ENCODE assay signal across 21 mouse cellular contexts in the genomic region with DNA sequence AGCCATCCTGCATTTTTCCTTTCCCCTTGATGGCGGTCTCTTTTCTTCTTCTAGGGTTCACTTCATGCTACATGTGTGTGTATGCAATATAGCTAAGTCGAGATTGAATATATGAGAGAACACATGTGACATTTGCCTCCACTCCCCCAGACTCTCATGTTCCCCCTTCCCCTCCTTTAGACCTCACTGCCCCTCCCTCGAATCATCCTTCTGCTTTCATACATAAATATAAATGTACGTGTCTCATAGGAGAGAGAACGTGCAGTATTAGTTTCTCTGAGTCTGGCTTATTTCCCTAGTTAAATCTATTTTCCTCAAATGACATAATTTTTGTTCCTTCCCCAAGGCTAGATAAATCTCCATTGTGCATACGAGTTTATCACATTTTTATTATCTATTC.
DNase-seq lines count a peak whose midpoint lies in the region; ATAC-seq lines count a peak whose summit lies in the region.
"Had no signal": no experiment of that assay in that cellular context is flagged by ENCODE, and none has a peak within 500 bp of the region (broad histone marks: within the 10 kb centered on the region; RNA-seq: fewer than 3 reads in every experiment).

No protein-coding gene starts in this region.

- H3K4me3 ChIP-seq in neural tube, embryonic 13.5 days = no peak overlapping the region
- H3K4me3 ChIP-seq in neural tube, embryonic 14.5 days (ENCODE audit: low read depth, low read length) = no peak overlapping the region
- H3K4me3 ChIP-seq in neural tube, embryonic 15.5 days (replicated peaks) = no peak overlapping the region

- H3K36me3 ChIP-seq in neural tube, embryonic 13.5 days = no peaks in the 10 kb centered on the region
- H3K36me3 ChIP-seq in neural tube, embryonic 14.5 days (ENCODE audit: control insufficient read depth, insufficient read depth, low read length) = no peaks in the 10 kb centered on the region
- H3K36me3 ChIP-seq in neural tube, embryonic 15.5 days = no peaks in the 10 kb centered on the region
- H3K36me3 ChIP-seq: G1E had no signal

- no peak overlapping the region for H3K4me2 ChIP-seq in neural tube, embryonic 13.5 days
- no peak overlapping the region for H3K4me2 ChIP-seq in neural tube, embryonic 14.5 days (ENCODE audit: low read depth, low read length)
- H3K4me2 ChIP-seq in neural tube, embryonic 15.5 days = no peak overlapping the region

- no peaks in the 10 kb centered on the region for H3K9me3 ChIP-seq in neural tube, embryonic 13.5 days
- no peaks in the 10 kb centered on the region for H3K9me3 ChIP-seq in neural tube, embryonic 14.5 days (ENCODE audit: control insufficient read depth, low read length)
- no peaks in the 10 kb centered on the region for H3K9me3 ChIP-seq in neural tube, embryonic 15.5 days (replicated peaks)
- H3K9me3 ChIP-seq: G1E had no signal

- no peak for DNase-seq in neural tube, embryonic 10.5 days (ENCODE audit: extremely low spot score, low spot score)
- DNase-seq in heart, postnatal 10 days = no peak
- no peak for DNase-seq in left cerebral cortex, postnatal 14 days (ENCODE audit: low spot score in 2 of 2)
- DNase-seq: adrenal gland, adult 2 months; adrenal gland, adult 8-10 months; adrenal gland, postnatal 10 days; adrenal gland, postnatal 14 days; adrenal gland, postnatal 25 days; adrenal gland, postnatal 36 days; B cell, adult 2 months; cerebellum, adult 11 months; cerebellum, adult 11-12 months; cerebellum, adult 18-20 months had no signal

- WGBS in neural tube, embryonic 13.5 days = 65% methylated on average over 6 of the region's 6 CpGs
- WGBS in neural tube, embryonic 14.5 days = 61% methylated on average over 6 of the region's 6 CpGs
- WGBS in neural tube, embryonic 15.5 days = 54% methylated on average over 6 of the region's 6 CpGs

- H3K4me1 ChIP-seq in neural tube, embryonic 13.5 days (replicated peaks) = no peaks in the 10 kb centered on the region
- no peaks in the 10 kb centered on the region for H3K4me1 ChIP-seq in neural tube, embryonic 14.5 days (ENCODE audit: control insufficient read depth, insufficient read depth, low read length)
- H3K4me1 ChIP-seq in neural tube, embryonic 15.5 days = no peaks in the 10 kb centered on the region

- no peak overlapping the region for H3K9ac ChIP-seq in neural tube, embryonic 13.5 days
- no peak overlapping the region for H3K9ac ChIP-seq in neural tube, embryonic 14.5 days (replicated peaks; ENCODE audit: low read depth, low read length)
- no peak overlapping the region for H3K9ac ChIP-seq in neural tube, embryonic 15.5 days (replicated peaks)

- peak; percentile 50; the same call in 1 of the 2 replicates for ATAC-seq in neural tube, embryonic 13.5 days (ENCODE audit: low read depth)
- peak; percentile 56; the same call in 1 of the 2 replicates for ATAC-seq in neural tube, embryonic 14.5 days (ENCODE audit: low read depth)
- ATAC-seq in neural tube, embryonic 15.5 days (ENCODE audit: low FRiP score) = peak; percentile 38; the same call in 1 of the 2 replicates
- ATAC-seq: activated CD4-positive, CD25-positive, alpha-beta regulatory T cell, adult 4 months; CD4-positive, CD25-positive, alpha-beta regulatory T cell, adult 4 months; Patski had no signal

- H3K27me3 ChIP-seq in neural tube, embryonic 13.5 days = no peaks in the 10 kb centered on the region
- H3K27me3 ChIP-seq in neural tube, embryonic 14.5 days (ENCODE audit: control insufficient read depth, insufficient read depth, low read length) = no peaks in the 10 kb centered on the region
- no peaks in the 10 kb centered on the region for H3K27me3 ChIP-seq in neural tube, embryonic 15.5 days (replicated peaks)
- H3K27me3 ChIP-seq: CH12.LX, Patski had no signal

- intact Hi-C loops in heart, postnatal 10 days (cut with DNase I) = no loop called here
- intact Hi-C loops in left cerebral cortex, postnatal 14 days (cut with DNase I) = no loop called here

- H3K27ac ChIP-seq in neural tube, embryonic 13.5 days (replicated peaks) = no peak overlapping the region
- H3K27ac ChIP-seq in neural tube, embryonic 14.5 days (ENCODE audit: low read depth, low read length) = no peak overlapping the region
- no peak overlapping the region for H3K27ac ChIP-seq in neural tube, embryonic 15.5 days (replicated peaks)
